9 mouse cellular contexts compared by ENCODE assay signal in the genomic region with DNA sequence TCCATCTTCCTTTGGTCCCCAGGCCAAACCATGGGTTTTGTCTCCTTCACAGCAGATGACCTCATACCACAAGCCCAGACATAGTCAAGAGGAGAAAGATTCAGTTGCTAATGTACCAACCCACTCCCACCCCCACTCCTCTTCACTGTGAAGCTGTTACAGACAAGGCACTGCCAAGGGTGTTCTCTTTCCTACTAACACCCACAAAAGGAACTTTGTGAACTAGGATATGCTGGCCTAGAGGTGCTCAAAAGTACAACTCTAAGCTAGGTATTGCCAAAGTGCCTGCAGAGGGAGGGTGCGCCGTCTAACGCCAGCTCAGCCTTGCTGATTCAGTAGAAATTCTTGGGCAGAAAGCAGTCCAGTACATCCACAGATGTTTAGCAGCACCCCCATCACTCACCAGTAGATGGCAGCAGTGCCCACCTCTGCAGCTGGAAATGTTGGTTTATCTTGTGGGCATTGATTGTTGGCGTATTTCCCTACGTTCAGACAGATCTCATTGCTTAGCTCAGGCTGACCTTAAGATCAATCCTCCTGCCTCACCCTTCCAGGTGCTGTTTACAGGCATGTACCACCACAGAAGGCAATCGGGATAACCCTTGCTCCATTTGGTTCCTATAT. TPM values are rescaled to one million over a fixed set of nuclear protein-coding genes. Genes with fewer than 3 reads are reported as not detected.
A peak's percentile ranks its signal among the peaks of the same experiment; 100 is the strongest.
DNase-seq lines count a peak whose midpoint lies in the region; ATAC-seq lines count a peak whose summit lies in the region.
"Had no signal": no experiment of that assay in that cellular context is flagged by ENCODE, and none has a peak within 500 bp of the region (broad histone marks: within the 10 kb centered on the region; RNA-seq: fewer than 3 reads in every experiment).

No protein-coding gene starts in this region.

- no peak overlapping the region for H3K4me3 ChIP-seq in embryonic facial prominence, embryonic 11.5 days (ENCODE audit: low read depth, low read length)
- H3K4me3 ChIP-seq in liver, embryonic 13.5 days (replicated peaks): no peak overlapping the region
- no peak overlapping the region for H3K4me3 ChIP-seq in neural tube, embryonic 13.5 days
- H3K4me3 ChIP-seq: embryonic facial prominence, embryonic 15.5 days had no signal

- WGBS in embryonic facial prominence, embryonic 11.5 days: 25% methylated on average over 6 of the region's 6 CpGs
- 18% methylated on average over 6 of the region's 6 CpGs for WGBS in liver, embryonic 13.5 days (ENCODE audit: insufficient replicate concordance)
- 27% methylated on average over 6 of the region's 6 CpGs for WGBS in neural tube, embryonic 13.5 days

- H3K4me1 ChIP-seq in embryonic facial prominence, embryonic 11.5 days (ENCODE audit: control insufficient read depth, insufficient read depth, low read length): no peaks in the 10 kb centered on the region
- H3K4me1 ChIP-seq in liver, embryonic 13.5 days (replicated peaks): no peaks in the 10 kb centered on the region
- H3K4me1 ChIP-seq in neural tube, embryonic 13.5 days (replicated peaks): no peaks in the 10 kb centered on the region

- no peak overlapping the region for H3K9ac ChIP-seq in embryonic facial prominence, embryonic 11.5 days (replicated peaks; ENCODE audit: low read length)
- H3K9ac ChIP-seq in liver, embryonic 13.5 days: no peak overlapping the region
- no peak overlapping the region for H3K9ac ChIP-seq in neural tube, embryonic 13.5 days
- H3K9ac ChIP-seq: embryonic facial prominence, embryonic 15.5 days had no signal

- H3K9me3 ChIP-seq in embryonic facial prominence, embryonic 11.5 days (replicated peaks; ENCODE audit: control insufficient read depth, low read length): no peaks in the 10 kb centered on the region
- no peaks in the 10 kb centered on the region for H3K9me3 ChIP-seq in liver, embryonic 13.5 days (replicated peaks)
- H3K9me3 ChIP-seq in neural tube, embryonic 13.5 days: no peaks in the 10 kb centered on the region
- H3K9me3 ChIP-seq: embryonic facial prominence, embryonic 15.5 days had no signal

- no peaks in the 10 kb centered on the region for H3K27me3 ChIP-seq in embryonic facial prominence, embryonic 11.5 days (ENCODE audit: control insufficient read depth, insufficient read depth, low read length)
- H3K27me3 ChIP-seq in liver, embryonic 13.5 days: no peaks in the 10 kb centered on the region
- no peaks in the 10 kb centered on the region for H3K27me3 ChIP-seq in neural tube, embryonic 13.5 days
- H3K27me3 ChIP-seq: embryonic facial prominence, embryonic 15.5 days had no signal

- ATAC-seq in embryonic facial prominence, embryonic 11.5 days (replicated peaks; ENCODE audit: insufficient number of reproducible peaks, low FRiP score, low TSS enrichment, low read depth): peak; percentile 60; the same call in 1 of the 2 replicates
- ATAC-seq in liver, embryonic 13.5 days (ENCODE audit: low read depth): no peak
- ATAC-seq in neural tube, embryonic 13.5 days (ENCODE audit: low read depth): peak; percentile 80

- no peaks in the 10 kb centered on the region for H3K36me3 ChIP-seq in embryonic facial prominence, embryonic 11.5 days (replicated peaks; ENCODE audit: control insufficient read depth, insufficient read depth, low read depth, low read length)
- no peaks in the 10 kb centered on the region for H3K36me3 ChIP-seq in liver, embryonic 13.5 days
- no peaks in the 10 kb centered on the region for H3K36me3 ChIP-seq in neural tube, embryonic 13.5 days
- H3K36me3 ChIP-seq: embryonic facial prominence, embryonic 15.5 days had no signal

- no peak overlapping the region for H3K4me2 ChIP-seq in embryonic facial prominence, embryonic 11.5 days (ENCODE audit: low read depth, low read length)
- no peak overlapping the region for H3K4me2 ChIP-seq in liver, embryonic 13.5 days
- H3K4me2 ChIP-seq in neural tube, embryonic 13.5 days: no peak overlapping the region
- H3K4me2 ChIP-seq: embryonic facial prominence, embryonic 15.5 days had no signal

- no peak overlapping the region for H3K27ac ChIP-seq in embryonic facial prominence, embryonic 11.5 days (replicated peaks; ENCODE audit: low read depth, low read length)
- H3K27ac ChIP-seq in liver, embryonic 13.5 days: no peak overlapping the region
- no peak overlapping the region for H3K27ac ChIP-seq in neural tube, embryonic 13.5 days (replicated peaks)
- H3K27ac ChIP-seq: embryonic facial prominence, embryonic 15.5 days had no signal

- DNase-seq in B cell, adult 2 months: peak; percentile 73 to 77
- peak; percentile 76 for DNase-seq in adrenal gland, postnatal 25 days
- DNase-seq in embryonic facial prominence, embryonic 11.5 days (ENCODE audit: low spot score): peak; percentile 83
- DNase-seq in heart, adult 9 months (ENCODE audit: low spot score in 2 of 2): peak; percentile 15 to 72
- peak; percentile 81 for DNase-seq in kidney, postnatal 14 days
- peak; percentile 53 for DNase-seq in liver, embryonic 13.5 days
- DNase-seq in telencephalon, adult 2 months (ENCODE audit: low read depth, low spot score): peak; percentile 34

RNA-seq across cellular contexts. Expression of a gene that starts 54.0 kb away (rescaled TPM):
- total RNA-seq in adrenal gland, postnatal 25 days (2021): 4.0 and 4.1 TPM in 2 replicates
- 0.08 and 0.38 TPM in 2 replicates for polyA plus RNA-seq in embryonic facial prominence, embryonic 11.5 days (2014; fragmentation: Nextera tagmentation; extraction: Ambion mirVana)
- polyA plus RNA-seq in liver, embryonic 13.5 days (2015; fragmentation: Nextera tagmentation; extraction: Ambion mirVana): 0.63 and 0.66 TPM in 2 replicates
- polyA plus RNA-seq in neural tube, embryonic 13.5 days (2015; fragmentation: Nextera tagmentation; extraction: Ambion mirVana): 0.53 and 0.65 TPM in 2 replicates
